Mouse (Mus musculus) heart, embryonic 13.5 days (tissue): ENCODE data around the gene Ganab. TPM values are rescaled to one million over a fixed set of nuclear protein-coding genes. Genes with fewer than 3 reads are reported as not detected.

Source experiments
- ATAC-seq: fragments of 200-750 bp; cut with Nextera tagmentation; 2 replicates; pipeline ENCODE4 v1.8.0; 2017; ENCODE audit warnings: moderate TSS enrichment; ENCODE audit not compliant: insufficient number of reproducible peaks, low FRiP score, low TSS enrichment; ENCODE audit errors: extremely low read depth
- H3K27ac ChIP-seq: fragments of 300-500 bp; sonication (generic); replicated peaks from 2 replicates; pipeline ENCODE4 v1.5.1; 2015; ENCODE audit warnings: moderate library complexity, mild to moderate bottlenecking, inconsistent platforms
- H3K27me3 ChIP-seq: fragments of 300-500 bp; sonication (generic); replicated peaks from 2 replicates; pipeline ENCODE4 v1.6.1; 2015; ENCODE audit warnings: mild to moderate bottlenecking, inconsistent platforms
- H3K36me3 ChIP-seq: fragments of 300-500 bp; sonication (generic); 2 replicates; pipeline ENCODE4 v1.6.1; 2015; ENCODE audit warnings: mild to moderate bottlenecking, inconsistent platforms
- H3K4me1 ChIP-seq: fragments of 300-500 bp; sonication (generic); 2 replicates; pipeline ENCODE4 v1.6.1; 2015; ENCODE audit warnings: inconsistent platforms
- H3K4me2 ChIP-seq: fragments of 300-500 bp; sonication (generic); 2 replicates; pipeline ENCODE4 v1.6.1; 2015; ENCODE audit warnings: inconsistent platforms, mild to moderate bottlenecking, moderate library complexity
- H3K4me3 ChIP-seq: fragments of 300-500 bp; sonication (generic); 2 replicates; pipeline ENCODE4 v1.5.1; 2015; ENCODE audit warnings: moderate library complexity, mild to moderate bottlenecking, inconsistent platforms
- H3K9ac ChIP-seq: fragments of 300-500 bp; sonication (generic); 2 replicates; pipeline ENCODE4 v1.6.1; 2015; ENCODE audit warnings: inconsistent platforms, mild to moderate bottlenecking, moderate library complexity
- H3K9me3 ChIP-seq: fragments of 300-500 bp; sonication (generic); 2 replicates; pipeline ENCODE4 v1.6.1; 2016; ENCODE audit warnings: inconsistent platforms
- WGBS: fragments of 180-500 bp; shearing (Covaris S2); methylation state at CpG from one replicate; pipeline ENCODE4 v1.1.7; 2015; ENCODE audit warnings: mixed read lengths; 5-methylcytosine and 5-hydroxymethylcytosine counted together
- polyA plus RNA-seq: library from polyadenylated mRNA; unstranded; fragments of >200 nt; fragmentation: Nextera tagmentation; extraction: Ambion mirVana; gene quantifications from 2 replicates; pipeline ENCODE4 v1.2.1, GENCODE M21; 2015

Gene Ganab
- polyA plus RNA-seq, 1 experiment from 2014 or later = 63.5 TPM

- H3K4me2 ChIP-seq = peak within 1 kb of the TSS; percentile 96
- H3K27ac ChIP-seq = peak within 1 kb of the TSS; percentile 65
- no peaks in the 10 kb centered on the region for H3K27me3 ChIP-seq
- ATAC-seq = peak; percentile 92
- peak within 1 kb of the TSS; percentile 99 for H3K9ac ChIP-seq
- H3K9me3 ChIP-seq = no peaks in the 10 kb centered on the region
- peaks cover 14% of the 10 kb centered on the region for H3K4me1 ChIP-seq
- H3K4me3 ChIP-seq = peak within 1 kb of the TSS; percentile 100
- peaks cover 38% of the 10 kb centered on the region for H3K36me3 ChIP-seq
- under 1% methylated on average over 59 of the region's 59 CpGs for WGBS
Observed at GRCm38 (mm10) chr19:8871267-8872186, 26.3 kb upstream of the Ganab start, which contains the start of gene Ubxn1. TSS of gene Ubxn1 (plus strand) at chr19:8871496.

- peak overlapping the region; percentile 99 for H3K9ac ChIP-seq
- peaks cover 14% of the 10 kb centered on the region for H3K4me1 ChIP-seq
- H3K9me3 ChIP-seq = no peaks in the 10 kb centered on the region
- 69% methylated on average over 10 of the region's 10 CpGs for WGBS
- no peaks in the 10 kb centered on the region for H3K27me3 ChIP-seq
- peak overlapping the region; percentile 100 for H3K4me3 ChIP-seq
- peak overlapping the region; percentile 65 for H3K27ac ChIP-seq
- peaks cover 46% of the 10 kb centered on the region for H3K36me3 ChIP-seq
- H3K4me2 ChIP-seq = peak overlapping the region; percentile 96
- ATAC-seq = no peak
Observed at GRCm38 (mm10) chr19:8872266-8872840, 25.5 kb upstream of the Ganab start.

GRCm38 (mm10) chr19:8875031-8875430 is 22.8 kb upstream of the Ganab start:
- ATAC-seq = no peak
- Histone ChIP-seq H3K27me3 (no peaks in the 10 kb centered on the region), H3K4me1 (peaks cover 22% of the 10 kb centered on the region), H3K4me3 (no peak overlapping the region), H3K4me2 (no peak overlapping the region), H3K36me3 (peaks cover 51% of the 10 kb centered on the region), H3K27ac (no peak overlapping the region), H3K9me3 (no peaks in the 10 kb centered on the region), H3K9ac (no peak overlapping the region)
- 90% methylated on average over 7 of the region's 7 CpGs for WGBS

GRCm38 (mm10) chr19:8880311-8881033 is 17.4 kb upstream of the Ganab start, which contains the start of gene Uqcc3:
TSS of gene Uqcc3 (minus strand) at chr19:8880923.
- peaks cover 12% of the 10 kb centered on the region for H3K4me1 ChIP-seq
- H3K9me3 ChIP-seq = no peaks in the 10 kb centered on the region
- peak within 1 kb of the TSS; percentile 89 for H3K4me3 ChIP-seq
- peak within 1 kb of the TSS; percentile 96 for H3K9ac ChIP-seq
- under 1% methylated on average over 42 of the region's 42 CpGs for WGBS
- peak within 1 kb of the TSS; percentile 81 for H3K4me2 ChIP-seq
- peak within 1 kb of the TSS; percentile 89 for H3K27ac ChIP-seq
- H3K27me3 ChIP-seq = no peaks in the 10 kb centered on the region
- peaks cover 24% of the 10 kb centered on the region for H3K36me3 ChIP-seq
- peak; percentile 82 for ATAC-seq

- H3K4me3 ChIP-seq = peak overlapping the region; percentile 89
- peak overlapping the region; percentile 89; the same call in 1 of the 2 replicates for H3K27ac ChIP-seq
- H3K36me3 ChIP-seq = peaks cover 18% of the 10 kb centered on the region
- 16% methylated on average over 3 of the region's 3 CpGs for WGBS
- peaks cover 12% of the 10 kb centered on the region for H3K4me1 ChIP-seq
- H3K9ac ChIP-seq = peak overlapping the region; percentile 96
- H3K27me3 ChIP-seq = no peaks in the 10 kb centered on the region
- no peak for ATAC-seq
- H3K9me3 ChIP-seq = no peaks in the 10 kb centered on the region
- H3K4me2 ChIP-seq = peak overlapping the region; percentile 81
Observed at GRCm38 (mm10) chr19:8881034-8881392, 16.9 kb upstream of the Ganab start.

GRCm38 (mm10) chr19:8883616-8884015 is 14.3 kb upstream of the Ganab start, which contains the start of the genes Lbhd1 and Gm49403:
TSS of gene Lbhd1 (plus strand) at chr19:8883732.
TSS of gene Gm49403 (plus strand) at chr19:8883930.
- Histone ChIP-seq H3K27me3 (no peaks in the 10 kb centered on the region), H3K27ac (no peak within 1 kb of the TSS), H3K4me2 (no peak within 1 kb of the TSS), H3K4me3 (no peak within 1 kb of the TSS), H3K9me3 (no peaks in the 10 kb centered on the region), H3K4me1 (peaks cover 21% of the 10 kb centered on the region), H3K9ac (no peak within 1 kb of the TSS), H3K36me3 (no peaks in the 10 kb centered on the region)
- no peak for ATAC-seq
- 67% methylated on average over 3 of the region's 3 CpGs for WGBS

GRCm38 (mm10) chr19:8886916-8887584 is 10.8 kb upstream of the Ganab start:
- WGBS = 61% methylated on average over 1 of the region's 1 CpGs
- Histone ChIP-seq H3K4me1 (peaks cover 18% of the 10 kb centered on the region), H3K9ac (peak overlapping the region; percentile 89; the same call in 1 of the 2 replicates), H3K9me3 (no peaks in the 10 kb centered on the region), H3K27ac (peak overlapping the region; percentile 89; the same call in 1 of the 2 replicates), H3K4me3 (peak overlapping the region; percentile 80), H3K36me3 (peaks cover 15% of the 10 kb centered on the region), H3K27me3 (no peaks in the 10 kb centered on the region), H3K4me2 (peak overlapping the region; percentile 87)
- no peak for ATAC-seq

- 17% methylated on average over 19 of the region's 19 CpGs for WGBS
- H3K9me3 ChIP-seq = no peaks in the 10 kb centered on the region
- peaks cover 23% of the 10 kb centered on the region for H3K4me1 ChIP-seq
- no peaks in the 10 kb centered on the region for H3K27me3 ChIP-seq
- H3K4me2 ChIP-seq = peak overlapping the region; percentile 87
- H3K9ac ChIP-seq = peak overlapping the region; percentile 89
- peak overlapping the region; percentile 80 for H3K4me3 ChIP-seq
- peaks cover 15% of the 10 kb centered on the region for H3K36me3 ChIP-seq
- peak overlapping the region; percentile 89 for H3K27ac ChIP-seq
- ATAC-seq = no peak
Observed at GRCm38 (mm10) chr19:8887585-8888463, 10.0 kb upstream of the Ganab start.

- peak within 1 kb of the TSS; percentile 89 for H3K27ac ChIP-seq
- ATAC-seq = peak; percentile 85
- WGBS = under 1% methylated on average over 58 of the region's 58 CpGs
- no peaks in the 10 kb centered on the region for H3K27me3 ChIP-seq
- H3K9me3 ChIP-seq = no peaks in the 10 kb centered on the region
- peak within 1 kb of the TSS; percentile 87 for H3K4me2 ChIP-seq
- peaks cover 15% of the 10 kb centered on the region for H3K36me3 ChIP-seq
- H3K4me3 ChIP-seq = peak within 1 kb of the TSS; percentile 80
- H3K9ac ChIP-seq = peak within 1 kb of the TSS; percentile 89
- peaks cover 28% of the 10 kb centered on the region for H3K4me1 ChIP-seq
Observed at GRCm38 (mm10) chr19:8888511-8889385, 9.1 kb upstream of the Ganab start, which contains the start of the genes 1810009A15Rik and Gm49416. TSS of gene 1810009A15Rik (plus strand) at chr19:8888853. TSS of gene Gm49416 (plus strand) at chr19:8888926.
